Mouse (Mus musculus) stomach, embryonic 16.5 days (tissue): ENCODE measurements around the gene Prrc2b. TPM values are rescaled to one million over a fixed set of nuclear protein-coding genes. Genes with fewer than 3 reads are reported as not detected.
A peak's percentile ranks its signal among the peaks of the same experiment; 100 is the strongest.

Experiments
- ATAC-seq: fragments of 200-750 bp; cut with Nextera tagmentation; 2 replicates; pipeline ENCODE4 v1.8.0; 2017; ENCODE audit warnings: moderate number of reproducible peaks, moderate TSS enrichment; ENCODE audit not compliant: insufficient read depth, low FRiP score
- H3K27ac ChIP-seq: fragments of 300-500 bp; sonication (generic); 2 replicates; pipeline ENCODE4 v1.5.1; 2014; ENCODE audit warnings: low read length
- H3K27me3 ChIP-seq: fragments of 300-500 bp; sonication (generic); 2 replicates; pipeline ENCODE4 v1.6.1; 2014; ENCODE audit warnings: low read length, control low read depth, mixed read lengths; ENCODE audit not compliant: control insufficient read depth, insufficient read depth
- H3K36me3 ChIP-seq: fragments of 300-500 bp; sonication (generic); 2 replicates; pipeline ENCODE4 v1.6.1; 2014; ENCODE audit warnings: low read length; ENCODE audit not compliant: control insufficient read depth, insufficient read depth
- H3K4me1 ChIP-seq: fragments of 300-500 bp; sonication (generic); 2 replicates; pipeline ENCODE4 v1.6.1; 2014; ENCODE audit warnings: low read length, control low read depth, mixed read lengths; ENCODE audit not compliant: control insufficient read depth, insufficient read depth
- H3K4me2 ChIP-seq: fragments of 300-500 bp; sonication (generic); 2 replicates; pipeline ENCODE4 v1.6.1; 2014; ENCODE audit warnings: low read depth, low read length, mixed read lengths
- H3K4me3 ChIP-seq: fragments of 300-500 bp; sonication (generic); replicated peaks from 2 replicates; pipeline ENCODE4 v1.5.1; 2014; ENCODE audit warnings: mild to moderate bottlenecking, low read length
- H3K9ac ChIP-seq: fragments of 300-500 bp; sonication (generic); 2 replicates; pipeline ENCODE4 v1.6.1; 2014; ENCODE audit warnings: low read length
- H3K9me3 ChIP-seq: fragments of 300-500 bp; sonication (generic); replicated peaks from 2 replicates; pipeline ENCODE4 v1.6.1; 2016; ENCODE audit warnings: low read length, control low read depth; ENCODE audit not compliant: control insufficient read depth
- WGBS: fragments of 180-500 bp; shearing (Covaris S2); extraction: QIAGEN DNeasy Blood & Tissue Kit; methylation state at CpG from one replicate; pipeline ENCODE4 v1.1.7; 2014; 5-methylcytosine and 5-hydroxymethylcytosine counted together
- polyA plus RNA-seq: library from polyadenylated mRNA; unstranded; fragments of >200 nt; fragmentation: Nextera tagmentation; extraction: Ambion mirVana; gene quantifications from 2 replicates; pipeline ENCODE4 v1.2.1, GENCODE M21; 2015

Gene Prrc2b
- polyA plus RNA-seq, 1 experiment from 2014 or later, result 27.3 TPM

DNA sequence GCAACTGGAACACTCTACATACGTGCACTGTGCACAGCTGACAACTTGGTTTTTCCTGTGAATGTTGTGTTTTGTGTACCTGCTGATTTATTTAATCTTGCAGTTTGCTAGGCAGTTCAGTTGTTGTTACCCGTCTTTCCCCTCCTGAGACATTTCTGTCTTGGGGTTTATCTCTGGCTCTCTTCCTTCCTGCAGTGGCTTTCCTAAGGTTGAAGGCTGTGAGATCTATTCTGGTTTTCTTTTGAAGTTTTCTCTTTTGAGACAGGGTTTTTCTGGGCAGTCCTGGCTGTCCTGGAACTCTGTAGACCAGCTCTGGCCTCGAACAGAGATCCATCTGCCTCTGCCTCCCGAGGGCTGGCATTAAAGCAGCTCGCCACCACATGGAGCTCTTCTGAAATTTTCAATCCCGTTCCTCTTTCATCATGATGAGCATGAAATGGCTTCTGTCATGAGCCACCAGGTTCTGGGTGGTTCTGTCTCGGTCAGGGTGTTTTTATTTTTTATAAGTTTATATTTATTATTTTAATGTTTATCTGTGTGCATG is 4.2 kb downstream of the Prrc2b start:
- Histone ChIP-seq H3K27me3 (no peaks in the 10 kb centered on the region), H3K9me3 (no peaks in the 10 kb centered on the region), H3K36me3 (no peaks in the 10 kb centered on the region), H3K4me2 (peak overlapping the region; percentile 92), H3K27ac (peak overlapping the region; percentile 99), H3K4me1 (peaks cover 75% of the 10 kb centered on the region), H3K4me3 (no peak overlapping the region), H3K9ac (no peak overlapping the region)
- no peak for ATAC-seq
- whole genome bisulfite sequencing, result 41% methylated on average over 7 of the region's 7 CpGs

GRCm38 (mm10) chr2:32155614-32156013 is 4.7 kb downstream of the Prrc2b start:
- H3K4me2 ChIP-seq, result peak overlapping the region; percentile 92
- no peak overlapping the region for H3K4me3 ChIP-seq
- no peak for ATAC-seq
- H3K9me3 ChIP-seq, result no peaks in the 10 kb centered on the region
- peaks cover 80% of the 10 kb centered on the region for H3K4me1 ChIP-seq
- 54% methylated on average over 6 of the region's 6 CpGs for WGBS
- H3K27ac ChIP-seq, result peak overlapping the region; percentile 99; the same call in 1 of the 2 replicates
- H3K9ac ChIP-seq, result 0 out of 2 replicates have a peak overlapping the region, but pooled peaks have one; percentile 35
- H3K27me3 ChIP-seq, result no peaks in the 10 kb centered on the region
- no peaks in the 10 kb centered on the region for H3K36me3 ChIP-seq

GRCm38 (mm10) chr2:32156645-32157044 is 5.8 kb downstream of the Prrc2b start:
- H3K27ac ChIP-seq, result peak overlapping the region; percentile 43; the same call in 1 of the 2 replicates
- peak overlapping the region; percentile 5; the same call in 1 of the 2 replicates for H3K4me2 ChIP-seq
- no peaks in the 10 kb centered on the region for H3K36me3 ChIP-seq
- H3K4me3 ChIP-seq, result no peak overlapping the region
- H3K9ac ChIP-seq, result peak overlapping the region; percentile 40; the same call in 1 of the 2 replicates
- no peak for ATAC-seq
- peaks cover 80% of the 10 kb centered on the region for H3K4me1 ChIP-seq
- no peaks in the 10 kb centered on the region for H3K27me3 ChIP-seq
- WGBS, result 34% methylated on average over 10 of the region's 10 CpGs
- H3K9me3 ChIP-seq, result no peaks in the 10 kb centered on the region

GRCm38 (mm10) chr2:32157328-32157727 is 6.4 kb downstream of the Prrc2b start:
- peak overlapping the region; percentile 40; the same call in 1 of the 2 replicates for H3K9ac ChIP-seq
- no peaks in the 10 kb centered on the region for H3K27me3 ChIP-seq
- peak overlapping the region; percentile 5; the same call in 1 of the 2 replicates for H3K4me2 ChIP-seq
- no peaks in the 10 kb centered on the region for H3K9me3 ChIP-seq
- peak overlapping the region; percentile 40 for H3K27ac ChIP-seq
- no peak for ATAC-seq
- peaks cover 75% of the 10 kb centered on the region for H3K4me1 ChIP-seq
- H3K4me3 ChIP-seq, result no peak overlapping the region
- 22% methylated on average over 4 of the region's 4 CpGs for WGBS
- no peaks in the 10 kb centered on the region for H3K36me3 ChIP-seq

- Histone ChIP-seq H3K36me3 (no peaks in the 10 kb centered on the region), H3K27me3 (no peaks in the 10 kb centered on the region), H3K27ac (no peak overlapping the region), H3K4me2 (no peak overlapping the region), H3K9ac (peak overlapping the region; percentile 28; the same call in 1 of the 2 replicates), H3K4me1 (peaks cover 65% of the 10 kb centered on the region), H3K4me3 (no peak overlapping the region), H3K9me3 (no peaks in the 10 kb centered on the region)
- WGBS, result 61% methylated on average over 12 of the region's 12 CpGs
- ATAC-seq, result no peak
Measured at GRCm38 (mm10) chr2:32158616-32159239, 7.8 kb downstream of the Prrc2b start.

- WGBS, result 80% methylated on average over 3 of the region's 3 CpGs
- ATAC-seq, result no peak
- H3K9ac ChIP-seq, result no peak overlapping the region
- no peak overlapping the region for H3K27ac ChIP-seq
- no peak overlapping the region for H3K4me3 ChIP-seq
- H3K4me1 ChIP-seq, result peaks cover 64% of the 10 kb centered on the region
- H3K9me3 ChIP-seq, result no peaks in the 10 kb centered on the region
- H3K36me3 ChIP-seq, result no peaks in the 10 kb centered on the region
- H3K4me2 ChIP-seq, result no peak overlapping the region
- H3K27me3 ChIP-seq, result no peaks in the 10 kb centered on the region
Measured at GRCm38 (mm10) chr2:32160525-32160924, 9.6 kb downstream of the Prrc2b start.

GRCm38 (mm10) chr2:32160967-32161366 is 10.1 kb downstream of the Prrc2b start:
- ATAC-seq, result no peak
- no peaks in the 10 kb centered on the region for H3K27me3 ChIP-seq
- no peak overlapping the region for H3K4me2 ChIP-seq
- 78% methylated on average over 5 of the region's 5 CpGs for WGBS
- no peak overlapping the region for H3K4me3 ChIP-seq
- peaks cover 60% of the 10 kb centered on the region for H3K4me1 ChIP-seq
- no peak overlapping the region for H3K27ac ChIP-seq
- no peaks in the 10 kb centered on the region for H3K36me3 ChIP-seq
- no peaks in the 10 kb centered on the region for H3K9me3 ChIP-seq
- no peak overlapping the region for H3K9ac ChIP-seq

- Histone ChIP-seq H3K9ac (no peak overlapping the region), H3K36me3 (no peaks in the 10 kb centered on the region), H3K4me2 (no peak overlapping the region), H3K4me1 (peaks cover 58% of the 10 kb centered on the region), H3K9me3 (no peaks in the 10 kb centered on the region), H3K4me3 (no peak overlapping the region), H3K27me3 (no peaks in the 10 kb centered on the region), H3K27ac (no peak overlapping the region)
- ATAC-seq, result no peak
- 90% methylated on average over 8 of the region's 8 CpGs for WGBS
Measured at GRCm38 (mm10) chr2:32162102-32162501, 11.2 kb downstream of the Prrc2b start.

DNA sequence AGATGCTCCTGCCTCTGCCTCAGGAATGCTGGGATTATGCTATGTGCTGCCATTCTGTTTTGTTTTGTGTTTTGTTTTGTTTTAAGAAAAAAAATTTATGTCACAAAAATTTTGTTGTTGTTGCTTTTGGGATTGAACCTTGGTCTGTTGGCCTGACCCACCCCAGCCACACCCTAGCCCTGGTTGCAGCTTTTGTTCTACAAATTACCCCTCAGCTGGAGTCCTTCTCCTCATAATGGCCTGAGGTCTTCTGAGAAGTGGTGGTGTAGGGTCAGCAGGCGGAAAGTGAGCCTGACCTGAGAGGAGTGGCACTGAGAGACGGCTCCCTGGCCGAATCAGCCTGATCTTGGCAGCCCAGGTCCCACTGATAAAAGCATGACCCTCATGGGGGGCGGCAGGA is 11.8 kb downstream of the Prrc2b start:
- Histone ChIP-seq H3K9ac (no peak overlapping the region), H3K9me3 (no peaks in the 10 kb centered on the region), H3K4me1 (peaks cover 58% of the 10 kb centered on the region), H3K4me3 (no peak overlapping the region), H3K27ac (no peak overlapping the region), H3K4me2 (no peak overlapping the region), H3K27me3 (no peaks in the 10 kb centered on the region), H3K36me3 (no peaks in the 10 kb centered on the region)
- no peak for ATAC-seq
- WGBS, result 85% methylated on average over 4 of the region's 4 CpGs
